Mouse (Mus musculus): ENCODE data around the gene Glra4. TPM values are rescaled to one million over a fixed set of nuclear protein-coding genes. Genes with fewer than 3 reads are reported as not detected.

The Glra4 gene
- total and polyA plus RNA-seq, 3 experiments = not detected

DNA sequence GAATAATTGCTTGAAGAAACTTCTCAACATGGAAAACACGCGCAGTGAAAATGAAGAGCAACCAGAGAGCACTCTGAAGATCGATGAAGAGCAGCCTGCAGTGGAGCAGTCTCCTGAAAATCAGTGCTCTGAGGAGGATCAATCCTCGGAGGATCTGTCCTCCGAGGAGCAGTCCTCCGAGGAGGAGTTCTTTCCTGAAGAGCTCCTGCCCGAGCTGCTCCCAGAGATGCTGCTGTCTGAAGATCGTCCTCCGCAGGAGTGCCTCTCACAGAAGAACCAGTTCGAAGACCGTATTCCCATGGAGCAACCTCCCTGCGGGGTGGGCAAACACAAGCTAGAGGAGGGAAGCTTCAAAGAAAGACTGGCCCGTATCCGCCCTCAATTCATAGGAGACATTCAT, 71.2 kb downstream of the Glra4 start:
- in situ Hi-C loops (cut with MboI; ENCODE audit: low pct_ligation_motif_present, low pct_unique_long_range_greater_than_20kb, low sequenced_read_pairs) (no loop called here), dilution Hi-C loops (cut with MboI; ENCODE audit: extremely low pct_ligation_motif_present, extremely low pct_unique_long_range_greater_than_20kb, low sequenced_read_pairs) (no loop called here)
- H3K27me3 ChIP-seq (replicated peaks) = no peaks in the 10 kb centered on the region
- no peaks in the 10 kb centered on the region for H3K79me2 ChIP-seq (replicated peaks; ENCODE audit: control insufficient read depth, extremely low read depth, insufficient read depth, poor library complexity, severe bottlenecking)
- TF ChIP-seq ELF1 (IDR thresholded peaks at IDR 0.05; ENCODE audit: low read depth, low read length) = no peak
- no peak for TF ChIP-seq SMC3 (IDR thresholded peaks at IDR 0.05; ENCODE audit: low read depth, low read length)
- TF ChIP-seq TBP (conservative IDR thresholded peaks at IDR 0.05; ENCODE audit: low read depth, low read length) = no peak
- TF ChIP-seq ETS1 (conservative IDR thresholded peaks at IDR 0.05; ENCODE audit: low read depth, low read length) = no peak
- TF ChIP-seq MXI1 (IDR thresholded peaks at IDR 0.05; ENCODE audit: low read depth, low read length) = no peak
- no peak for TF ChIP-seq NELFE (IDR thresholded peaks at IDR 0.05; ENCODE audit: low read depth, low read length)
- no peak for TF ChIP-seq UBTF (IDR thresholded peaks at IDR 0.05; ENCODE audit: low read depth, low read length)
- no peak for TF ChIP-seq NRF1 (IDR thresholded peaks at IDR 0.05; ENCODE audit: low read depth, low read length)
- TF ChIP-seq KAT2A (IDR thresholded peaks at IDR 0.05; ENCODE audit: insufficient replicate concordance, low read length) = no peak
- no peak for TF ChIP-seq MAFK (IDR thresholded peaks at IDR 0.05; ENCODE audit: insufficient replicate concordance, low read length)
- TF ChIP-seq IRF4 (IDR thresholded peaks at IDR 0.05; ENCODE audit: low read depth, low read length) = no peak
- TF ChIP-seq USF1 (IDR thresholded peaks at IDR 0.05; ENCODE audit: low read depth, low read length) = no peak
- TF ChIP-seq SIN3A (IDR thresholded peaks at IDR 0.05; ENCODE audit: low read length) = no peak
- no peak for TF ChIP-seq RAD21 (IDR thresholded peaks at IDR 0.05; ENCODE audit: low read depth, low read length)
- no peak for TF ChIP-seq ZNF384 (IDR thresholded peaks at IDR 0.05; ENCODE audit: low read depth, low read length)
- TF ChIP-seq JUN (IDR thresholded peaks at IDR 0.05; ENCODE audit: insufficient read depth, low read depth, low read length) = no peak
- no peak for TF ChIP-seq JUND (conservative IDR thresholded peaks at IDR 0.05; ENCODE audit: low read depth, low read length)
- no peak for TF ChIP-seq ZKSCAN1 (IDR thresholded peaks at IDR 0.05; ENCODE audit: borderline replicate concordance, low read depth, low read length)
- TF ChIP-seq POLR2AphosphoS2 (IDR thresholded peaks at IDR 0.05; ENCODE audit: low read depth, low read length) = no peak
- H3K4me3 ChIP-seq (replicated peaks in 1 of 3; ENCODE audit: low read depth in 2 of 3, low read length in 2 of 3, poor library complexity in 1 of 3) = no peak overlapping the region
- H3K9ac ChIP-seq (ENCODE audit: insufficient read depth, low read depth) = no peak overlapping the region
- no peaks in the 10 kb centered on the region for H3K36me3 ChIP-seq (replicated peaks in 1 of 2; ENCODE audit: control insufficient read depth in 1 of 2, insufficient read depth in 1 of 2, low read length in 1 of 2)
- no peaks in the 10 kb centered on the region for H3K4me1 ChIP-seq (ENCODE audit: control insufficient read depth in 1 of 2, insufficient read depth in 2 of 2)
- no peak for DNase-seq (ENCODE audit: extremely low read depth)
- H3K9me3 ChIP-seq (replicated peaks; ENCODE audit: low read length) = no peaks in the 10 kb centered on the region
- H3K4me2 ChIP-seq (ENCODE audit: insufficient read depth, low read depth, poor library complexity, severe bottlenecking) = no peak overlapping the region
- no peak overlapping the region for H3K27ac ChIP-seq (ENCODE audit: insufficient read depth, low read depth)

DNA sequence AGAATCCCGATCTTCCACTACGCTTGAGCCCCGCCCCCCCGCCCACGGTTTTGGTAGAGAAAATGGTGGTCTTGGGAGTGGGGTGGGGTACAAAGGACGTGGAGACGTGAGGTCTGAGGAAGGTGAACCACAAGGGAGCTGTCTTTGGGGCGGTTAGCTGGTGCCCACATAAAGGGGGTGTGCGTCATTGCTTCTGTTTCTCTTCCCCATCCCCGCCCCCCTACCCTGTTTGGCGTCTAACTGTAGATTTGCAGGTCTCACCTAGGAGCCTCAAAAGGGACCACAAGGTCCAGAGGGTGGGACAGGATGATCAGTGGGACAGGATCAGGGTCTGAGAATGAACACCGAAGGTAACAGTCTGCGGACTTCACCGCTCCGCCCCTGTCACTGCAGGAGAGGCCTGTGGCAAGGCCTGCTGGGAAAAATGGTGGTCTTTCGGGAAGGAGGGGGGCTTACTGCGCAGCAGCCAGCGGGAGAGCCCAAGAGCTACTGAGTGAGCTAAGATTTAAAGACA, 71.7 kb downstream of the Glra4 start:
- no peak for DNase-seq (ENCODE audit: extremely low read depth)
- no peaks in the 10 kb centered on the region for H3K36me3 ChIP-seq (replicated peaks in 1 of 2; ENCODE audit: control insufficient read depth in 1 of 2, insufficient read depth in 1 of 2, low read length in 1 of 2)
- H3K9ac ChIP-seq (ENCODE audit: insufficient read depth, low read depth) = peak overlapping the region; percentile 33; the same call in 1 of the 2 replicates
- dilution Hi-C loops (cut with MboI; ENCODE audit: extremely low pct_ligation_motif_present, extremely low pct_unique_long_range_greater_than_20kb, low sequenced_read_pairs) (no loop called here), in situ Hi-C loops (cut with MboI; ENCODE audit: low pct_ligation_motif_present, low pct_unique_long_range_greater_than_20kb, low sequenced_read_pairs) (no loop called here)
- TF ChIP-seq JUND (conservative IDR thresholded peaks at IDR 0.05; ENCODE audit: low read depth, low read length) (no peak), CHD2 (IDR thresholded peaks at IDR 0.05; ENCODE audit: low read length) (no peak), NRF1 (IDR thresholded peaks at IDR 0.05; ENCODE audit: low read depth, low read length) (no peak)
- no peaks in the 10 kb centered on the region for H3K9me3 ChIP-seq (replicated peaks; ENCODE audit: low read length)
- H3K4me3 ChIP-seq (replicated peaks in 1 of 3; ENCODE audit: low read depth in 2 of 3, low read length in 2 of 3, poor library complexity in 1 of 3) = peak overlapping the region in 1 of 3 experiments; percentile 60
- H3K27ac ChIP-seq (ENCODE audit: insufficient read depth, low read depth) = no peak overlapping the region
- no peaks in the 10 kb centered on the region for H3K4me1 ChIP-seq (ENCODE audit: control insufficient read depth in 1 of 2, insufficient read depth in 2 of 2)
- H3K4me2 ChIP-seq (ENCODE audit: insufficient read depth, low read depth, poor library complexity, severe bottlenecking) = peak overlapping the region; percentile 84; the same call in 1 of the 2 replicates
- H3K27me3 ChIP-seq (replicated peaks) = no peaks in the 10 kb centered on the region
- no peaks in the 10 kb centered on the region for H3K79me2 ChIP-seq (replicated peaks; ENCODE audit: control insufficient read depth, extremely low read depth, insufficient read depth, poor library complexity, severe bottlenecking)

Other genes starting within 250 kb of the Glra4 start
- not detected in 2 replicates for gene Kir3dl2, start 236.1 kb downstream of the Glra4 start, total RNA-seq (2012; rRNA removed)
- not detected in 2 replicates for gene Kir3dl2, start 236.1 kb downstream of the Glra4 start, total RNA-seq (2014; rRNA removed)
- gene Kir3dl2, start 236.1 kb downstream of the Glra4 start, polyA plus RNA-seq (2012; ENCODE audit: insufficient read length, low read depth) = not detected in 2 replicates
- gene Tceal3, start 189.3 kb downstream of the Glra4 start, total RNA-seq (2012; rRNA removed) = not detected in 2 replicates
- not detected in 2 replicates for gene Tceal3, start 189.3 kb downstream of the Glra4 start, total RNA-seq (2014; rRNA removed)
- not detected in 2 replicates for gene Tceal3, start 189.3 kb downstream of the Glra4 start, polyA plus RNA-seq (2012; ENCODE audit: insufficient read length, low read depth)
- gene Tceal1, start 72.2 kb downstream of the Glra4 start, total RNA-seq (2012; rRNA removed) = 0.08 TPM in 2 replicates
- gene Tceal1, start 72.2 kb downstream of the Glra4 start, total RNA-seq (2014; rRNA removed) = not detected in 2 replicates
- gene Tceal1, start 72.2 kb downstream of the Glra4 start, polyA plus RNA-seq (2012; ENCODE audit: insufficient read length, low read depth) = not detected in 2 replicates
- 189 and 254 TPM in 2 replicates for gene Morf4l2, start 36.5 kb downstream of the Glra4 start, total RNA-seq (2012; rRNA removed)
- gene Morf4l2, start 36.5 kb downstream of the Glra4 start, total RNA-seq (2014; rRNA removed) = 585 and 613 TPM in 2 replicates
- gene Morf4l2, start 36.5 kb downstream of the Glra4 start, polyA plus RNA-seq (2012; ENCODE audit: insufficient read length, low read depth) = 358 and 445 TPM in 2 replicates
- 0.76 and 1.2 TPM in 2 replicates for gene Plp1, start 42.5 kb upstream of the Glra4 start, total RNA-seq (2012; rRNA removed)
- gene Plp1, start 42.5 kb upstream of the Glra4 start, total RNA-seq (2014; rRNA removed) = 1.4 and 1.7 TPM in 2 replicates
- gene Plp1, start 42.5 kb upstream of the Glra4 start, polyA plus RNA-seq (2012; ENCODE audit: insufficient read length, low read depth) = 1.3 and 1.5 TPM in 2 replicates
- gene Rab9b, start 88.6 kb upstream of the Glra4 start, total RNA-seq (2012; rRNA removed) = 0.04 TPM in 2 replicates
- not detected in 2 replicates for gene Rab9b, start 88.6 kb upstream of the Glra4 start, total RNA-seq (2014; rRNA removed)
- gene Rab9b, start 88.6 kb upstream of the Glra4 start, polyA plus RNA-seq (2012; ENCODE audit: insufficient read length, low read depth) = not detected in 2 replicates
- gene H2bfm, start 147.2 kb upstream of the Glra4 start, total RNA-seq (2012; rRNA removed) = not detected in 2 replicates
- not detected in 2 replicates for gene H2bfm, start 147.2 kb upstream of the Glra4 start, total RNA-seq (2014; rRNA removed)
- gene H2bfm, start 147.2 kb upstream of the Glra4 start, polyA plus RNA-seq (2012; ENCODE audit: insufficient read length, low read depth) = not detected in 2 replicates
- gene Tmsb15b2, start 195.4 kb upstream of the Glra4 start, total RNA-seq (2012; rRNA removed) = 0.38 and 1.2 TPM in 2 replicates
- gene Tmsb15b2, start 195.4 kb upstream of the Glra4 start, total RNA-seq (2014; rRNA removed) = 45.7 and 106 TPM in 2 replicates
- 4.6 and 13.7 TPM in 2 replicates for gene Tmsb15b2, start 195.4 kb upstream of the Glra4 start, polyA plus RNA-seq (2012; ENCODE audit: insufficient read length, low read depth)
- gene Tmsb15l, start 196.7 kb upstream of the Glra4 start, total RNA-seq (2012; rRNA removed) = 3.8 and 4.4 TPM in 2 replicates
- gene Tmsb15l, start 196.7 kb upstream of the Glra4 start, total RNA-seq (2014; rRNA removed) = 18.5 and 24.4 TPM in 2 replicates
- gene Tmsb15l, start 196.7 kb upstream of the Glra4 start, polyA plus RNA-seq (2012; ENCODE audit: insufficient read length, low read depth) = 0.87 TPM in 1 of 2 replicates, not detected in the other
- 5.9 and 6.8 TPM in 2 replicates for gene Tmsb15b1, start 196.7 kb upstream of the Glra4 start, total RNA-seq (2012; rRNA removed)
- 44.6 and 47.7 TPM in 2 replicates for gene Tmsb15b1, start 196.7 kb upstream of the Glra4 start, total RNA-seq (2014; rRNA removed)
- 5.2 and 6.9 TPM in 2 replicates for gene Tmsb15b1, start 196.7 kb upstream of the Glra4 start, polyA plus RNA-seq (2012; ENCODE audit: insufficient read length, low read depth)
- gene Zcchc18, start 213.0 kb upstream of the Glra4 start, total RNA-seq (2012; rRNA removed) = 4.5 and 6.8 TPM in 2 replicates
- 0.34 TPM in 2 replicates for gene Zcchc18, start 213.0 kb upstream of the Glra4 start, total RNA-seq (2014; rRNA removed)
- 0.83 and 0.97 TPM in 2 replicates for gene Zcchc18, start 213.0 kb upstream of the Glra4 start, polyA plus RNA-seq (2012; ENCODE audit: insufficient read length, low read depth)